Mouse (Mus musculus): Measurements from ENCODE around the gene Kcnh4. TPM values are rescaled to one million over a fixed set of nuclear protein-coding genes. Genes with fewer than 3 reads are reported as not detected.
A peak's percentile ranks its signal among the peaks of the same experiment; 100 is the strongest.

Kcnh4 gene
- total RNA-seq, 2 experiments from 2014 or later = 11.2 to 12.4 TPM

DNA sequence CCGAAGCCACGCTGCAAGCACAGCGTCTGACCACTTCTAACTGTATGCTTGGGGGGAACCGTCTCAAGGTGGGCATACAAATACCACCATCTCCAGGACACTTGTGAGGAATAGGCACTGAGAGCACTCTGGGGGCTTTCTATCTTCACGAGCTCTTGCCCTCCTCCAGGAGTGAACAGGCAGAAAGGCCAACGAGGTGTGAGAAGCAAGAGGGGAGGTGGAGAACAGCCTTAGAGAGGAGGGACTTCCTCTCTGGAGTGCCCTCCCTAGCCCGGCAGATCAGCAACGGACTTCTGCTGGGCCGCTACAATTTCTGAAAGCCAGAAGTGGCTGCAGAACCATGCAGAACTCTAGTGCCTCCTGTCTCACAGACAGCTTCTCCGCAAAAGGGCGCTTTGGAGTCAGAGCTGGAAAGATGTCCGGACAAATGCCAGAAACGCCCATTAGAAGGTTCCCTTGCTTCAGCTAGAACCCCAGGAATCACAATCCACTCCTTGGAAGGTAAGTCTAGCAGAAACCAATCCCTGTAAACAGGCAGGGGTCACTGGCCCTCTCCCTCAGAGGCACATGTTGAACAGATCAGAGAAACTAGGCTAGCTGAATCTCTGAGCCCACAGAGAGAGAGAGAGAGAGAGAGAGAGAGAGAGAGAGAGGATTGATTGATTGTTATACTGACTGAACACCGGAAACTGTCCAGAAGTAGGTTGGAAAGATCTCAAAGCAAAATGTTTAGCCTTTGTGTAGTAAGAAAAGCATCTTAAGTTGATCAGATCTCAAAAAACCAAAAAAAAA, 23.6 kb downstream of the Kcnh4 start:
- intact Hi-C loops (cut with DNase I) = no loop called here
- no peak for DNase-seq

DNA sequence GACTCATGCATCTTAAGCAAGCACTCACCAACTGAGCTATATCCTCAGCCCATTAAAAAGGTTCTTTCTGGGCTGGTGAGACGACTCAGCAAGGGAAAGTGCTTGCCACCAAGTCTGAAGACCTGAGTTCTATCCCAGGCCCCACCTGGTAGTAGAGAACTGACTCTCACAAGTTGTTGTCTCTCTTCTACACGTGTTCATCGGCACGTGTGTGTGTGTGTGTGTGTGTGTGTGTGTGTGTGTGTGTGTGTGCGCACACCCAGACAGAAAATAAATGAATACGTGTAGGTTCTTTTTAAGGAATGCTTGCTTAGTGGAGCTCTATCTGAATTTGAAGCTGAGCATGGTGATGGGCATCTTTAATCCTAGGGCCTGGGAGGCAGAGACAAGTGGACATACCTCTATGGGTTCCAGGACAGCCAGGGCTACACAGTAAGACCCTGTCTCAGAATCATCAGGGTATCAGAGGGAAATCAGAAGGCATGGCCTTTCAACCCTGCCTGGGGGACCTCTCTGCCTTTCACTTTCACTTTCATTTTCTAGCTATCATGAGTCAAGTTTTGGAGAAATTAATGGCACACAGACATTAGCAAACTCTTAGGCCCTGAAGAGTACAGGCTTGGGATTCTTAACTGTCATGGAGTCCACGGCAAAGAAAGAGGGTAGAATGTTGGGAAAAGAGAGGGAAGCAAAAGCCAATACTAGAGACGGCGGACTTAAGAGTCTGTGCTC, 24.4 kb downstream of the Kcnh4 start:
- no peak for DNase-seq
- intact Hi-C loops (cut with DNase I) = no loop called here

DNA sequence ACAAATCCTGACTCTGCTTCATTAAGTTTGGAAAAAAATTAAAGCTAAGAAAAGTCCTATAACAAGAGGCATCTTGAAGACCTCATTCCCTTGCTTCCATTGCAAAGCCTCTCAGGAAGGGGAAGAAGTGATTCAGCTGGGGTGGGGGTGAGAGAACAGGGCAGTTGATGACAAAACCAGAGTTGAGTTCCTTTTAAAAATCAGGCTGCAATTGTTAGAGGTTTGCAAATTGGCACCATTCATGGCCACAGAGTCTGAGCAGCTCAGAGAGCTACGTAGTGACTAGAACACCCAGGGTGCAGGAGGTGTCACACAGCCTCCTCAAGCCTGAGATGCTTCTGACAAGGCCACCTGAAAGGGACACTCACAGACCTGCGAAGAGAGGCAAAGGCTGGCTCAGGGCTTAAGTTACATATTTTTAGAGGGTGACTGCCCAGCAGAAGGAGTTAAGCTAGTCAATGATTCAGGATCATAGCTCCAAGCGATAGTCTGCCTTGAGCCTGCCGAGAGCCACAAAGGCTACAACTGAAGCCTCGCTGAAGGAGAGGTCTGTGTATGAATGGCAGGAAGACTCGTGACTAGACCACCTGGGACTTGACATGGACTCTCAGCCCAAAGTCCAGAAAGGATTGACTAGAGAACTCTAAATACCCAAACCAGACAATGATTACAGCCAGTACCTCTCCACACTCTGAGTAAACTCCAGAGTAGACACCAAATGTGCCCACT, 29.1 kb downstream of the Kcnh4 start:
- intact Hi-C loops (cut with DNase I) = no loop called here
- DNase-seq = no peak

DNA sequence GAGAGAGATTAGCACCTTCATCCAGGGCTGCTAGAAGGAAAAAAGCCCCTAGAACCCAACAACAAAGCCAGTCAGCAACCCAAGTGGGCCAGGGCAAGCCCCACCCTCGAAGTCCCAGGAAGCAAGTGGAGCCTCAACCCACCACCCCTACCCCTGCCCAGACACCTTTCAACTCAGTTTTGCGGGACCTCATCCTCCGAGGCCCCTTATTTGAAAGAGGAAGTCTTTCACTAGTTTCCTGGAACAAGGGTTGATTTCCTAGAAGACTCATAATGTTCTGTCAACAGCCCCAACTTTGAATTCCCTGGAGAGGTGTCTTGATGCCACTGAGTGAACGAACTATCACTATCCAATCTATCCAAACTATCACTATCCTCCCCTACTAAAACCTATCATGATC, 29.8 kb downstream of the Kcnh4 start:
- DNase-seq = no peak
- intact Hi-C loops (cut with DNase I) = no loop called here

DNA sequence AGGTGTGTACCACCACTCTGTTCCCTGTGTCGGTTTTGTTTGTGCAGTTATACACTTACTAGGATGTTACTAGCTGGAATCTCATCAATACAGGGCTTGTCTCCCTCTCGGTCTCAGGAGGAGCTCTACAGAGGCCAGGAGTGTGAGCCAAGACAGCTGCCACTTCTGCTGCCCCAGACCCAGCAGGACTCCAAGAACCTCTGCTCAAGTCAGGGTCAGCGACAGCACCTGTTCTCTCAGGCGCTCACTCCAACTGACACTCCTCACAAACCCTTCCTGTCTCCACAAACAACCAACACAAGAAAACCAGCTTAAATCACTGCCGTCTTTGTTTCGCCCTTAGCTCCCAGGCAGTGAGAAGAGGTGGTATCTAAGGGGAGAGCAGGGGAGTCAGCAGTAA, 31.1 kb downstream of the Kcnh4 start:
- intact Hi-C loops (cut with DNase I) = no loop called here
- DNase-seq = no peak

DNA sequence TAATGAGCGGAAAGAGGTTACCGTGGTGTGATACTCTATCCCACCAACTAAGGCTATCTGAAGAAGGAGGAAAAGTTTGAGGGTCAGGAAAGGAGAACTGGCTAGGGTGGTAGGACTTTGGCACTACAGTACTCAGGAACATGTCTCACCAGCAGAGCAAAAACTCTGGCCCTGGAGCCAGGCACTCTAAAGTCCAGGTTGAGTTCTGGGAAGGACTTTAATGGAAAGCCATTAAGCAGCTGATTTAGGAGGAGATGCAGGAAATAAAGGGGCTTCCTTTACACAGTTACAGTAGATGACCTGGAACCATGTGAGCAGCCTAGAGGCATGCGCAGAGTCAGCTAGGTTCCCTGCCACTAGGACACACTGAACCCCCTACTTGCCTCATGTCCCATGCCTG, 32.5 kb downstream of the Kcnh4 start:
- DNase-seq = no peak
- intact Hi-C loops (cut with DNase I) = no loop called here

DNA sequence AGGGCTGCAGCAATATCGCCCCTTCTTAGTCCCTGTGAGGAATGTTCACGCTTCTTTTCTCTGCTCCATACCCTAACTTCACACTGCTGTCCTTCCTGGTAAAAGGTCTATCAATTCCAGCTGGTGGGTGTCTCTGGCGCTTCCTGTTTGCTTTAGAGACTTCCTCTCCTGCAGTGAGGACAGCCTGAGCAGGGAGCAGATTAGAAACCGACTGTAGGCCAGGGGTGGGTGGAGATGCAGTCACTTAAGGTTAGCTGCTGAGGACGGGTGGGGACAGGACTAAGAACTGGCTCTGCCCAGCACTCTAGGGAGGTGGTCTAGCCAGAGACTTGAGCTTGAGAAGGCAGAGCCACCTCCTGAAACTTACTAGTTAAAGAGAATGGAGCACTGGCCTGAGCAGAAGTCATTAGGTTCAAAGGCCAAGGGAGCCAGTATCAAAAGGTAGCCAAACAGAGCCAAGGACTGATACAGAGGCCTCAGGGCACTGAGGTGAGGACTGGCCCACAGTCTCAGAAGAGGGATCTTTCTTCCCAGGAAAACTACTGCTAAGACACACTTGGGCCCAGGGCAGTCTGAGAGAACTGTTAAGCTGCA, 34.7 kb downstream of the Kcnh4 start:
- intact Hi-C loops (cut with DNase I) = no loop called here
- no peak for DNase-seq

DNA sequence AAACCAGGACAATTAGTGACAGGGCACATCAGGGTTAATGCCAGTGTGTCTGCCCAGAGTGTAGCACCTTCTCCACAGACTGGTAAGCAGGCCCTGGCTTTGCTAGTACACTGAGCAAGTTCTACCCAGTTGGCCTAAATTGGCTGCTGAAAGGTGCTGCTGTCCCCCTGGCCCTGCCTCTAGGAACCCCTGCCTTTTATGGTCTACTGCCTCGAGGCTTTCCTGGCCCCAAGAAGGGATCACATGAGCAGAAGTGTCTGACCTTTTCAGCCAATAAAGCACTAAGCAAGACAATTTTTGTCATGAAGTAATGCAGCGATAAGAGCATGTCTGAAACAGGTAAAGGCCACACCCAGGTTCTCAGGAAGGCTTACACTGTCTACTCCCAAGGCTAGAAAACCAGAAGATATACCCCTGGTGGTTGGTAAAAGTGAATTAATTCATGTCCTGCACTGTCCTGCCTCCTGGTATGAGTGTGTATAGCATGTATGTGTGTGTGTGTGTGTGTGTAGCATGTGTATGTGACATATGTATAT, 37.2 kb downstream of the Kcnh4 start:
- DNase-seq = no peak
- intact Hi-C loops (cut with DNase I) = no loop called here

DNA sequence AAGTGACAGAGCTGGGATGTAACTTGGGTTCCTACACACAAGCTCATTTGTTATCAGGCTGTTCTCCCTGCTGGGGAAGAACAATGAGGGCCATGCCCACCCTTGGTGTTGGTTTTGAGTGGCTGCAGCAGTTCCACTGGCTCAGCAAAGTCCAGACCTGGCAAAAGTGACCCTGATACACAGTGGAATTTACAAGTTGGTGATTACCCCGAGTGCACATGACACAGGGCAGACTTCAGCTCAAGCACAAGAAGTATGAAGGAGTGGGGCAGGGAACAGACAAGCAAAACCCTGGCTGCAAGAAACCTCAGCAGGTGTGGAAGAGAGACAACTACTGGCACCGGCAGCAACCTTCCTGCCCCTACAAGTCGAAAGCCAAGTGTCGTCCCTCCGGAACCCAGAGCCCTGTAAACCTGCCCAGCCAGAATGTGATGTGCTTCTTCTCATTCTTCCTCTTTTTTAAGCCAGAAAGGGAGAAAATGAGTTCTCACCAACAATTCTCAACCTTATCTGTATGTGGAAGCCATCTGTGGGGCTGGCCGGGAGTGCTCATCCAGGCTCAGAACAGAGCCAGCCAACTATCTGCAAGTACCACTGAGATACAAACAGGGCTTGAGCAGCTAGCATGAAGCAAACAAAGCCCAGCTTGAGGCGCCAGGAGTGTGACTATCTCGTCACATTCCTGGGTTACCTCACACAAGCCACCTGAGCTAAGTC, 37.8 kb downstream of the Kcnh4 start:
- intact Hi-C loops (cut with DNase I) = no loop called here
- no peak for DNase-seq

DNA sequence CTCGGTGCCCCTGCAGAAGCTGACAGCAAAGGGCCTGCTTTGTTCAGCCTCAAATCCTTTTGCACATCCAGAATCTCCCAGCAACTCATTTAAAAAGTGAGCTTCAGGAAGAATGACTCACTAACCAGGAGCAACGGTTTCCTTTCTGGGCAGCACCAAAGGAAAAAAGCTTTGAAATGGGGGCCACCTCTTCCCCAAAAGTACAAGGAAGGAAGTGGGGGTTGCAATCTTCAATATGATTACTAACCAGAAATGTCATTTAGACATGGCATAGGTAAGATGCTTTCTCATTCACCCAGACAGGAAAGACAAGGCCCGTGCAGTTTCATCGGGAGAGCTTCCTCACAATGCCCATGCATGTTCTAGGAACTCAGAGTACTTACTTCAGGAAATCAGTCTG, 38.5 kb downstream of the Kcnh4 start:
- intact Hi-C loops (cut with DNase I) = no loop called here
- no peak for DNase-seq

DNA sequence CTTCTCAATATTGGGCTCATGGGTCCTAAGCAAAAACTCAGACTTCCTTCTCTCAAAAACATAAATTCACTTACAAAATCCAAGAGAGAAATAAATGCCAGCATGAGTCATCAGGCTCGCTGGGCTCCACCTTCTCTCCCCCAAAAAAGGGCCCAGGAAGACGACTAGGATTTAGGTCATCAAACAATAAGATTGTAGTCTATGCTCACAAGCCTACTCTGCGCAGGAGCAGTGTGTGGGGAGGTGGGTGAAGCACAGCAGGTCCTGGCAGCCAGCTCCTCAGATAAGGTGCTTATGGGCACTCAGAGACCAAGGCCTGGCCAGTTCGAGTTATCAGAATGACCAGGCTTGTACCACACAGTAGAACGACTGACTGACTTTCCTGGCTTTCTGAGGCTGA, 39.4 kb downstream of the Kcnh4 start:
- intact Hi-C loops (cut with DNase I) = no loop called here

DNA sequence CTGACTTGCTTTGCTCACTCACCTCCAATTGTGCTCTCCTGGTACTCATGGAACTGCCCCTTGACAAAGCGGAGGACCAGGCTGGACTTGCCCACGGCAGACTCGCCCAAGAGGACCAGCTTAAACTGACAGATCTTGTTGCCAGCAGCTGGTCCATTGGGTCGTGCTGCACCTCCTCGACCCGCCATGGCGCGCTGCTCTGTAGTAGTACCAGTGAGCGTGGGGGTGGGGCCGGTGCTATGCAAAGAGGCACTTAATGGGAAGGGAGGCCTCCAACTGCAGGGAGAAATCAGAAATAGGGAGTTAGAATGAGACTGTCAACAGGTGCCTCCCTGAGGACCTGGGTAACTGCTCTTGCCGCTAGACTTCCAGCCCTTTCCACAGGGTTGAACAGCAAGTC, 39.8 kb downstream of the Kcnh4 start:
- no peak for DNase-seq
- intact Hi-C loops (cut with DNase I) = no loop called here

More for the DNA sequence above, 39.4 kb downstream of the Kcnh4 start:
- DNase-seq = no peak

DNA sequence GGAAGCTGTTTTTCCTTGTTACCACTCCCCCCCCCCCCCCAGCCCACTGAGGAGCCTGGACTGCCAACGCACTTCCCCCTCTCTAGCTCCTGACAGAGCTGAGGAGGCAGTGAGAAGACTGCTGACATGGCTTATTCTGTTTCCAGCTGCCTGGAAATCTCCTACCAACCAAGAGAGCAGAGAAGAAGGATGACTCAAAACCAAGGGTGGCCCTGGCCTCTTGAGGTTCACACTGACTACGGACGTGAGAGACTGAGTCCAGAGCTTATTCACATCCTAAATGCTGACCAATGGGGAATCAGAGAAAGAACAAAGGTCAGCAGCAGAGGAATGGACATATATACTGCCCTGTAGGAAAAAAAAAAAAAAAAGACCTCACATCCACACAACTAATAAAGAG, 40.4 kb downstream of the Kcnh4 start:
- intact Hi-C loops (cut with DNase I) = no loop called here
- no peak for DNase-seq

DNA sequence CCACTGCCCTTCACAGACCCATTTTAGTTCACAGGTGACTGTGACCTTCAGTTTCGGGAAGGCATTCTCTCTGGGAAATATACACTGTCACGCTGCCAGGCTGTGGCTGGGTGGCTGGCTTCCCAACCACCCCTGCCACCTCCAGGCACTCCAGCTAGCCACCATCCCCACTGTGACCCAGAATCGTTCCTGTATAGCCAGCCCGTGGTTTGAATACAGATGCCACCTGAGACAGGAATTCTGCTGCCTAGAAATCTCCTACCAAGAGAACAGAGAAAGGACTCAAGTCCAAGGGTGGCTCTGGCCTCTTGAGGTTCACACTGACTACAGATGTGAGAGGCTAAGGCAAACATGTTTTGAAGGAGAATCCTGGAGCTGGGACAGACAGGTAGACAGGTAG, 40.9 kb downstream of the Kcnh4 start:
- no peak for DNase-seq

DNA sequence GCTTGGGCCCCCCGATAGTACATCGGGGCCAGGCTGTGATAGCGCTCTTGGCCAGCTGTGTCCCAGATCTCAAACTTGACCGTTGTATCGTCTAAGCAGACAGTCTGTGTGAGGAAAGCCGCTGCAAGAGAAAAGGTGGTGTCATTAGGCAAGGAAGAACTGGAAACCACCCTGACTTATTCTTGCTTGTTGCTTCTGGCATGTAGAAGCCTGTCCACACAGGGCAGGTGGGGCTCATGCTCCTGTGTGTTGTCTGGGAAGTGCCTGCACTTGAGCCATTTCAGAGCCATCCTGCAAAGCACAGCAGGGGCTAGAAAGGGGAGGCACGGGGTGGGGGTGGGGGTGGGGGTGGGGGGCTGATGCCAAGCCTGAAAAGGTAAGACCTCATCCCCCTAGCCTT, 41.3 kb downstream of the Kcnh4 start:
- intact Hi-C loops (cut with DNase I) = no loop called here
- DNase-seq = no peak

More for the DNA sequence above, 40.9 kb downstream of the Kcnh4 start:
- intact Hi-C loops (cut with DNase I) = no loop called here

DNA sequence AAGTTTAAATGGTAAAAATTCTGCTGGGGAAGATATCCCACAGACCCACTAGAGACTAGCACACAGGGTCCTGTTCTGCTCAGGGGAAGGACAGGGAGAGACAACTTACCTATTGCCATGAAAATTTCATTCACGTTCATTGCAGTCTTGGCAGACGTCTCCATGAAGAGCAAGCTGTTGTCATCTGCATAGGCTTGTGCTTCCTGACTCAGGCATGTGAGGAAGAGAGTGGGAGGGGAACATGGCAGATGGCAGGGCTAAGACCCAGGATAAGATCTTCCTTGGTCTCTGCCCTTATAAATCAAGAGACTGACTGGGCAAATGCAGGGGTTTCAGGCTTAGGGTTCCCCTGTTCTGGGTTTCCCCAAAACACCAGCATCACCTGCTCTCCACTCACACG, 43.1 kb downstream of the Kcnh4 start:
- intact Hi-C loops (cut with DNase I) = no loop called here
- no peak for DNase-seq

DNA sequence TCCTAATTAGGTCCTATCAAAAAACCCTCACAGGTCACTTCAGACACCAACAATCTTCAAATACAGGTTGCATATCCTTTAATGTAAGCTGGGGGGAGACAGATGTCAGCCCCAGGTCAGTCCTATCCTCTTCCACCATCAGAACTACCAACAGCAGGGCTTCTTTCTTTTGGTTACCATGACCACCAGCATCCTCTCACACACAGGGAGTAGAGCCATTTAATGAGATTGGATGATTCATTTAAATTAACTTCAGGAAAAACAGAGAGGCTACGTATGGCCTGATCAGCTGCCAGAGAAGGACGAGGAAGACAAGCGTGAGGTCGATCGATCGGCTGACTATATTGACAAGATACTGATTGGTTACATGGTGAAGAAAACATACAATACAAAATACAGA, 44.8 kb downstream of the Kcnh4 start:
- intact Hi-C loops (cut with DNase I) = loop anchor here (5.0 kb wide), 1 partner anchor 242 kb away; no protein-coding TSS in a partner anchor

DNA sequence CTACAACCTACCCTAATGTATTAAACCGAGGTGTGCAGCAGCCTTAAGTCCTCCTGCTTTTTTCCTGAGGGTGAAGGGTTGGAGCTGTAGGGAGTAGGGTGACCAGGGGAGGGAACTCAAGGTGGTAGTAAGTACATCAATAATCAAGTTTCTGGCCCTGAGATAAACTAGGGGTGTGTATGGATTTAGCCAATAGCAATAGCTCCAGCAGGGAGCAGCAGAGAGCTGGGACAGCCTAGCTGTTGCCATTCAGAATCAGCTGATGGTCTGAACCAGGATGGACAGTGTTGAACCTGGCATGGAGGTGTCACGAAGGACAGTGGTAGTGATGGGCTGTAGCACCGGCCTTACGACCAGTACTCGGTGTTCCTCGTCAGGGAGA, 45.2 kb downstream of the Kcnh4 start:
- intact Hi-C loops (cut with DNase I) = loop anchor here (5.0 kb wide), 1 partner anchor 243 kb away; no protein-coding TSS in a partner anchor
- peak; percentile 87 for DNase-seq

More for the DNA sequence above, 44.8 kb downstream of the Kcnh4 start:
- DNase-seq = no peak

DNA sequence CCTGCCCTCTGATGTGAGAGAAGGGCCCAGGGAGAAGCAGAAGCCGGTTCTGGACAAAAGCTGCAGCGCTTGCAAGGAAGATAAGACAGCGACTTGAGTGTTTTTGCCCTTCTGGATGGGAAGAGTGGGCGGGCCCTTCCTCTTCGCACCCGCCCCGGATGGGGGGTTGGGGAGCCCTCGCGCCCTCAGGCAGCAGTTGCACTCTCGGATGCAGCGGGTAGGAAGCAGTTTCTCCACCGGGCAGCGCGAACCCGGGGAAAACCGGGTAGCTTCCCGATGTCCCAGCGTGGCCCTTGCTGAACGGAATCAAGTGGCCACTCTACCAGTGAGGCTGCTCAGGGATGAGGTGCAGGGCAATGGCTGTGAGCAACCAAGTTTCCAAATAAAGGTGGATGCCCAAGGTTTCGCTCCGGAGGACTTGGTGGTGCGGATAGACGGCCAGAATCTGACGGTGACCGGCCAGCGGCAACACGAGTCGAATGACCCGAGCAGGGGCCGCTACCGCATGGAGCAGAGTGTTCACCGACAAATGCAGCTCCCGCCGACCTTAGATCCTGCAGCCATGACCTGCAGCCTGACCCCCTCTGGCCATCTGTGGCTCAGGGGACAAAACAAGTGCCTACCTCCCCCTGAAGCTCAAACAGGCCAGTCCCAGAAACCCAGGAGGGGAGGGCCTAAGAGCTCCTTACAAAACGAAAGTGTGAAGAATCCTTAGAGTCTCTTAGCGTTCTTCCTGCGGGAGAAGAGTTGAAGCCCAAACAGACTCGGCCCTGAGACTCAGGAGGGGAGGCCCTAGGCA, 45.8 kb downstream of the Kcnh4 start, which contains the start of gene Hspb9:
Gene Hspb9, plus strand, starts transcription at position 116 of the 799 bp plus-strand sequence.
- intact Hi-C loops (cut with DNase I) = loop anchor here (5.0 kb wide), 1 partner anchor 243 kb away; no protein-coding TSS in a partner anchor
- peak; percentile 31 for DNase-seq
